Mouse (Mus musculus) cerebellum, adult 2 months (tissue): ENCODE measurements at regions not wholly inside any gene's neighbourhood (a gene's known extent, or its start where the extent isn't known, plus 50 kb on each side); places are given as distances from the start of the nearest gene placed in this dataset.

Experiments
- CTCF ChIP-seq: fragments of 200-500 bp; IDR thresholded peaks from 2 replicates; pipeline ENCODE4 v1.5.1; 2011; ENCODE audit warnings: low read depth, mild to moderate bottlenecking, control low read depth, low read length, moderate library complexity, borderline replicate concordance; ENCODE audit not compliant: insufficient read depth
- POLR2A ChIP-seq: fragments of 200-500 bp; IDR thresholded peaks from 2 replicates; pipeline ENCODE4 v1.6.1; 2011; ENCODE audit warnings: low read length, control low read depth, borderline replicate concordance; ENCODE audit not compliant: insufficient read depth

GRCm38 (mm10) chr12:36766167-36766566 is 342.2 kb upstream of the Meox2 start:
- TF ChIP-seq CTCF (no peak), POLR2A (no peak)
